Mouse (Mus musculus): ENCODE results near the gene Plcl1. TPM values are rescaled to one million over a fixed set of nuclear protein-coding genes. Genes with fewer than 3 reads are reported as not detected.

Plcl1 gene
- polyA plus RNA-seq, 1 experiment from 2014 or later = 0.77 TPM

- DNase-seq (ENCODE audit: low spot score) = no peak
- Histone ChIP-seq H3K4me1 (peaks cover 6% of the 10 kb centered on the region), H3K27ac (no peak overlapping the region), H3K4me3 (no peak overlapping the region), H3K9me3 (no peaks in the 10 kb centered on the region), H3K36me3 (no peaks in the 10 kb centered on the region), H3K27me3 (ENCODE audit: insufficient read depth, poor library complexity, severe bottlenecking) (no peaks in the 10 kb centered on the region)
- 91% methylated on average over 2 of the region's 2 CpGs for WGBS
Measured at GRCm38 (mm10) chr1:55605956-55606355, 200.2 kb downstream of the Plcl1 start.

- WGBS = 79% methylated on average over 8 of the region's 8 CpGs
- H3K36me3 ChIP-seq = no peaks in the 10 kb centered on the region
- H3K4me1 ChIP-seq = peaks cover 6% of the 10 kb centered on the region
- H3K9me3 ChIP-seq = no peaks in the 10 kb centered on the region
- no peaks in the 10 kb centered on the region for H3K27me3 ChIP-seq (ENCODE audit: insufficient read depth, poor library complexity, severe bottlenecking)
- DNase-seq (ENCODE audit: low spot score) = no peak
- H3K27ac ChIP-seq = no peak overlapping the region
- no peak overlapping the region for H3K4me3 ChIP-seq
Measured at GRCm38 (mm10) chr1:55606405-55606804, 200.7 kb downstream of the Plcl1 start.

GRCm38 (mm10) chr1:55612759-55613328 lies 207.1 kb downstream of the Plcl1 start:
- Histone ChIP-seq H3K36me3 (no peaks in the 10 kb centered on the region), H3K9me3 (no peaks in the 10 kb centered on the region), H3K4me3 (no peak overlapping the region), H3K27me3 (ENCODE audit: insufficient read depth, poor library complexity, severe bottlenecking) (no peaks in the 10 kb centered on the region), H3K27ac (no peak overlapping the region), H3K4me1 (peaks cover 6% of the 10 kb centered on the region)
- WGBS = 64% methylated on average over 6 of the region's 6 CpGs
- no peak for DNase-seq (ENCODE audit: low spot score)

GRCm38 (mm10) chr1:55617857-55618256 lies 212.1 kb downstream of the Plcl1 start:
- no peaks in the 10 kb centered on the region for H3K36me3 ChIP-seq
- H3K27ac ChIP-seq = no peak overlapping the region
- H3K9me3 ChIP-seq = no peaks in the 10 kb centered on the region
- H3K4me1 ChIP-seq = peaks cover 7% of the 10 kb centered on the region; the same call in 1 of the 2 replicates
- DNase-seq (ENCODE audit: low spot score) = no peak
- H3K27me3 ChIP-seq (ENCODE audit: insufficient read depth, poor library complexity, severe bottlenecking) = no peaks in the 10 kb centered on the region
- WGBS = 91% methylated on average over 2 of the region's 2 CpGs
- H3K4me3 ChIP-seq = no peak overlapping the region

- H3K27ac ChIP-seq = no peak overlapping the region
- peaks cover 7% of the 10 kb centered on the region; the same call in 1 of the 2 replicates for H3K4me1 ChIP-seq
- 39% methylated on average over 7 of the region's 7 CpGs for WGBS
- H3K36me3 ChIP-seq = no peaks in the 10 kb centered on the region
- DNase-seq (ENCODE audit: low spot score) = peak; percentile 75
- H3K4me3 ChIP-seq = no peak overlapping the region
- H3K9me3 ChIP-seq = no peaks in the 10 kb centered on the region
- no peaks in the 10 kb centered on the region for H3K27me3 ChIP-seq (ENCODE audit: insufficient read depth, poor library complexity, severe bottlenecking)
Measured at GRCm38 (mm10) chr1:55618617-55619286, 213.0 kb downstream of the Plcl1 start.

GRCm38 (mm10) chr1:55631496-55631895 lies 225.8 kb downstream of the Plcl1 start:
- 57% methylated on average over 1 of the region's 1 CpGs for WGBS

GRCm38 (mm10) chr1:55632024-55632423 lies 226.3 kb downstream of the Plcl1 start:
- no peak overlapping the region for H3K27ac ChIP-seq
- WGBS = 78% methylated on average over 2 of the region's 2 CpGs
- no peaks in the 10 kb centered on the region for H3K9me3 ChIP-seq
- no peaks in the 10 kb centered on the region for H3K27me3 ChIP-seq (ENCODE audit: insufficient read depth, poor library complexity, severe bottlenecking)
- H3K4me3 ChIP-seq = no peak overlapping the region
- H3K36me3 ChIP-seq = no peaks in the 10 kb centered on the region
- no peaks in the 10 kb centered on the region for H3K4me1 ChIP-seq
- DNase-seq (ENCODE audit: low spot score) = no peak

More at GRCm38 (mm10) chr1:55631496-55631895, 225.8 kb downstream of the Plcl1 start:
- Histone ChIP-seq H3K9me3 (no peaks in the 10 kb centered on the region), H3K36me3 (no peaks in the 10 kb centered on the region), H3K27me3 (ENCODE audit: insufficient read depth, poor library complexity, severe bottlenecking) (no peaks in the 10 kb centered on the region), H3K4me3 (no peak overlapping the region), H3K27ac (no peak overlapping the region), H3K4me1 (no peaks in the 10 kb centered on the region)
- DNase-seq (ENCODE audit: low spot score) = no peak

- no peak overlapping the region for H3K27ac ChIP-seq
- H3K4me3 ChIP-seq = no peak overlapping the region
- WGBS = 83% methylated on average over 4 of the region's 4 CpGs
- no peaks in the 10 kb centered on the region for H3K9me3 ChIP-seq
- no peaks in the 10 kb centered on the region for H3K4me1 ChIP-seq
- no peaks in the 10 kb centered on the region for H3K36me3 ChIP-seq
- DNase-seq (ENCODE audit: low spot score) = no peak
- H3K27me3 ChIP-seq (ENCODE audit: insufficient read depth, poor library complexity, severe bottlenecking) = no peaks in the 10 kb centered on the region
Measured at GRCm38 (mm10) chr1:55633326-55633725, 227.6 kb downstream of the Plcl1 start.

- Histone ChIP-seq H3K4me3 (no peak overlapping the region), H3K9me3 (no peaks in the 10 kb centered on the region), H3K27me3 (ENCODE audit: insufficient read depth, poor library complexity, severe bottlenecking) (0 out of 2 replicates have a peak, but pooled peaks cover 7% of the 10 kb centered on the region), H3K27ac (no peak overlapping the region), H3K36me3 (no peaks in the 10 kb centered on the region), H3K4me1 (no peaks in the 10 kb centered on the region)
- 70% methylated on average over 8 of the region's 8 CpGs for WGBS
- DNase-seq (ENCODE audit: low spot score) = no peak
Measured at GRCm38 (mm10) chr1:55659518-55660210, 253.9 kb downstream of the Plcl1 start.

GRCm38 (mm10) chr1:55661381-55661780 lies 255.7 kb downstream of the Plcl1 start:
- DNase-seq (ENCODE audit: low spot score) = no peak
- no peaks in the 10 kb centered on the region for H3K36me3 ChIP-seq
- 80% methylated on average over 2 of the region's 2 CpGs for WGBS

GRCm38 (mm10) chr1:55665137-55665827 lies 259.6 kb downstream of the Plcl1 start:
- Histone ChIP-seq H3K27ac (no peak overlapping the region), H3K36me3 (no peaks in the 10 kb centered on the region), H3K27me3 (ENCODE audit: insufficient read depth, poor library complexity, severe bottlenecking) (0 out of 2 replicates have a peak, but pooled peaks cover 12% of the 10 kb centered on the region), H3K4me1 (peaks cover 7% of the 10 kb centered on the region; the same call in 1 of the 2 replicates), H3K9me3 (no peaks in the 10 kb centered on the region), H3K4me3 (no peak overlapping the region)
- 61% methylated on average over 10 of the region's 10 CpGs for WGBS
- DNase-seq (ENCODE audit: low spot score) = no peak

More at GRCm38 (mm10) chr1:55661381-55661780, 255.7 kb downstream of the Plcl1 start:
- H3K27ac ChIP-seq = no peak overlapping the region
- H3K4me1 ChIP-seq = no peaks in the 10 kb centered on the region; the same call in 1 of the 2 replicates
- 0 out of 2 replicates have a peak, but pooled peaks cover 12% of the 10 kb centered on the region for H3K27me3 ChIP-seq (ENCODE audit: insufficient read depth, poor library complexity, severe bottlenecking)
- no peaks in the 10 kb centered on the region for H3K9me3 ChIP-seq
- no peak overlapping the region for H3K4me3 ChIP-seq

GRCm38 (mm10) chr1:55665828-55666673 lies 260.3 kb downstream of the Plcl1 start:
- H3K36me3 ChIP-seq = no peaks in the 10 kb centered on the region
- no peak overlapping the region for H3K27ac ChIP-seq
- H3K9me3 ChIP-seq = no peaks in the 10 kb centered on the region
- WGBS = 57% methylated on average over 11 of the region's 11 CpGs
- H3K4me3 ChIP-seq = no peak overlapping the region
- no peak for DNase-seq (ENCODE audit: low spot score)
- 0 out of 2 replicates have a peak, but pooled peaks cover 12% of the 10 kb centered on the region for H3K27me3 ChIP-seq (ENCODE audit: insufficient read depth, poor library complexity, severe bottlenecking)
- H3K4me1 ChIP-seq = peaks cover 7% of the 10 kb centered on the region; the same call in 1 of the 2 replicates
